8 mouse cellular contexts compared by ENCODE assay signal in the genomic region with DNA sequence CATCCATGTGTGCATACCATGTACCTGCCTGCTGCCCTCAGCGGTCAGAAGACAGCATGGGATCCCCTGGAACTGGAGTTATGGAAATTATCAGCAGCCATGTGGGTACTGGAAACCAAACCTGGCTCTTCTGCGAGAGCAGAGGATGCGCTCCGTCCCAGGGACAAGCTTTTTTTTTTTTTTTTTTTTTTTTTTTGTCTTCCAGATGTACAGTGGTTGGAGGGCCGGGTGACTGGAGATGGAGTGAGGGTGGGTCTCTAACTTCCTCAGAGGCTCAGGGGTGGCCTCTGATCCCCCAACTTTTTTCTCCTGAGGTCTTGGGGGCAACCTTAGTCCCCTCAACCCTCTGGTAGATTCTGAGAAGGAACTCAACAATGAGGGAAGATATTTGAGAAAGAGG. TPM values are rescaled to one million over a fixed set of nuclear protein-coding genes. Genes with fewer than 3 reads are reported as not detected.
DNase-seq lines count a peak whose midpoint lies in the region; ATAC-seq and TF ChIP-seq lines count a peak whose summit lies in the region.
"Had no signal": no experiment of that assay in that cellular context is flagged by ENCODE, and none has a peak within 500 bp of the region (broad histone marks: within the 10 kb centered on the region; RNA-seq: fewer than 3 reads in every experiment).

No protein-coding gene starts in this region.

- ATAC-seq in lung, embryonic 16.5 days (ENCODE audit: low read depth) = no peak
- no peak for ATAC-seq in forebrain, embryonic 13.5 days
- no peak for ATAC-seq in limb, embryonic 12.5 days (ENCODE audit: insufficient number of reproducible peaks, insufficient read depth, low FRiP score, low TSS enrichment, low read depth)
- ATAC-seq in stomach, postnatal 0 days (ENCODE audit: low FRiP score, low TSS enrichment) = no peak
- no peak for ATAC-seq in megakaryocyte, adult 5-6 weeks (ENCODE audit: poor library complexity, severe bottlenecking)

- DNase-seq in lung, postnatal 14 days = no peak
- no peak for DNase-seq in stomach, postnatal 0 days (ENCODE audit: low spot score)
- no peak for DNase-seq in cerebellum, postnatal 4 days (ENCODE audit: low spot score in 2 of 2)

- no peaks in the 10 kb centered on the region for H3K36me3 ChIP-seq in lung, embryonic 16.5 days (ENCODE audit: control insufficient read depth, insufficient read depth, low read length)
- no peaks in the 10 kb centered on the region for H3K36me3 ChIP-seq in forebrain, embryonic 13.5 days (ENCODE audit: poor library complexity, severe bottlenecking)
- no peaks in the 10 kb centered on the region for H3K36me3 ChIP-seq in limb, embryonic 12.5 days
- H3K36me3 ChIP-seq in stomach, postnatal 0 days (ENCODE audit: control insufficient read depth, insufficient read depth, low read length) = no peaks in the 10 kb centered on the region

- TF ChIP-seq CTCF in stomach, postnatal 0 days (IDR thresholded peaks at IDR 0.05; ENCODE audit: low read depth) = no peak

- H3K27ac ChIP-seq in lung, embryonic 16.5 days (ENCODE audit: low read length) = peak overlapping the region; percentile 83
- peak overlapping the region; percentile 73 for H3K27ac ChIP-seq in forebrain, embryonic 13.5 days
- H3K27ac ChIP-seq in limb, embryonic 12.5 days = no peak overlapping the region
- peak overlapping the region; percentile 90 for H3K27ac ChIP-seq in stomach, postnatal 0 days (replicated peaks)

- H3K4me1 ChIP-seq in lung, embryonic 16.5 days (replicated peaks; ENCODE audit: control insufficient read depth, insufficient read depth, low read length) = peaks cover 53% of the 10 kb centered on the region
- peaks cover 54% of the 10 kb centered on the region for H3K4me1 ChIP-seq in forebrain, embryonic 13.5 days
- peaks cover 51% of the 10 kb centered on the region for H3K4me1 ChIP-seq in limb, embryonic 12.5 days (replicated peaks)
- peaks cover 20% of the 10 kb centered on the region for H3K4me1 ChIP-seq in stomach, postnatal 0 days (replicated peaks; ENCODE audit: control insufficient read depth, insufficient read depth)

- no peak for TF ChIP-seq EP300 in stomach, postnatal 0 days (optimal IDR thresholded peaks at IDR 0.05)

- H3K27me3 ChIP-seq in lung, embryonic 16.5 days (ENCODE audit: control insufficient read depth, insufficient read depth, low read depth, low read length) = no peaks in the 10 kb centered on the region
- no peaks in the 10 kb centered on the region for H3K27me3 ChIP-seq in forebrain, embryonic 13.5 days
- no peaks in the 10 kb centered on the region for H3K27me3 ChIP-seq in limb, embryonic 12.5 days
- H3K27me3 ChIP-seq in stomach, postnatal 0 days (ENCODE audit: control insufficient read depth, insufficient read depth, low read length) = no peaks in the 10 kb centered on the region

- peak overlapping the region; percentile 63; the same call in 1 of the 2 replicates for H3K4me2 ChIP-seq in lung, embryonic 16.5 days (ENCODE audit: low read depth, low read length)
- H3K4me2 ChIP-seq in forebrain, embryonic 13.5 days = peak overlapping the region; percentile 41
- H3K4me2 ChIP-seq in limb, embryonic 12.5 days = peak overlapping the region; percentile 56
- peak overlapping the region; percentile 45 for H3K4me2 ChIP-seq in stomach, postnatal 0 days (replicated peaks; ENCODE audit: low read depth)

- peak overlapping the region; percentile 61 for H3K9ac ChIP-seq in lung, embryonic 16.5 days (ENCODE audit: low read length)
- 0 out of 2 replicates have a peak overlapping the region, but pooled peaks have one; percentile 14 for H3K9ac ChIP-seq in forebrain, embryonic 13.5 days
- H3K9ac ChIP-seq in limb, embryonic 12.5 days (replicated peaks) = peak overlapping the region; percentile 40; the same call in 1 of the 2 replicates
- peak overlapping the region; percentile 31; the same call in 1 of the 2 replicates for H3K9ac ChIP-seq in stomach, postnatal 0 days (ENCODE audit: low read length)

- 60% methylated on average over 5 of the region's 5 CpGs for WGBS in lung, embryonic 16.5 days
- 47% methylated on average over 5 of the region's 5 CpGs for WGBS in forebrain, embryonic 13.5 days
- WGBS in limb, embryonic 12.5 days = 76% methylated on average over 5 of the region's 5 CpGs
- 63% methylated on average over 5 of the region's 5 CpGs for WGBS in stomach, postnatal 0 days

- no peaks in the 10 kb centered on the region for H3K9me3 ChIP-seq in lung, embryonic 16.5 days (ENCODE audit: control insufficient read depth, low read length)
- H3K9me3 ChIP-seq in forebrain, embryonic 13.5 days (replicated peaks) = no peaks in the 10 kb centered on the region
- no peaks in the 10 kb centered on the region for H3K9me3 ChIP-seq in limb, embryonic 12.5 days
- H3K9me3 ChIP-seq in stomach, postnatal 0 days (ENCODE audit: control insufficient read depth, low read length) = no peaks in the 10 kb centered on the region

- no peak overlapping the region for H3K4me3 ChIP-seq in lung, embryonic 16.5 days (ENCODE audit: low read length)
- no peak overlapping the region for H3K4me3 ChIP-seq in forebrain, embryonic 13.5 days
- H3K4me3 ChIP-seq in limb, embryonic 12.5 days (replicated peaks) = no peak overlapping the region; the same call in 1 of the 2 replicates
- H3K4me3 ChIP-seq in stomach, postnatal 0 days (ENCODE audit: low read depth, low read length) = no peak overlapping the region

RNA-seq across cellular contexts. Expression of a gene that starts 1.5 kb away (rescaled TPM):
- polyA plus RNA-seq in lung, embryonic 16.5 days (2015; fragmentation: Nextera tagmentation; extraction: Ambion mirVana) = 49.2 and 52.1 TPM in 2 replicates
- polyA plus RNA-seq in forebrain, embryonic 13.5 days (2015; fragmentation: Nextera tagmentation; extraction: Ambion mirVana) = 49.9 and 50.0 TPM in 2 replicates
- 39.5 and 39.7 TPM in 2 replicates for polyA plus RNA-seq in limb, embryonic 12.5 days (2016; fragmentation: Nextera tagmentation; extraction: Ambion mirVana)
- 22.6 and 27.4 TPM in 2 replicates for polyA plus RNA-seq in stomach, postnatal 0 days (2015; fragmentation: Nextera tagmentation; extraction: Ambion mirVana)
- total RNA-seq in megakaryocyte, adult 5-6 weeks (2015) = 0.21 TPM in 1 of 2 replicates, not detected in the other
- not detected in 2 replicates for total RNA-seq in megakaryocyte, adult 5-6 weeks (2017)

RNA-seq across cellular contexts. Expression of a gene that starts 54.3 kb away (rescaled TPM):
- polyA plus RNA-seq in lung, embryonic 16.5 days (2015; fragmentation: Nextera tagmentation; extraction: Ambion mirVana) = 1.2 TPM in 1 of 2 replicates, not detected in the other
- polyA plus RNA-seq in forebrain, embryonic 13.5 days (2015; fragmentation: Nextera tagmentation; extraction: Ambion mirVana) = 1.7 TPM in 1 of 2 replicates, not detected in the other
- not detected in 2 replicates for polyA plus RNA-seq in limb, embryonic 12.5 days (2016; fragmentation: Nextera tagmentation; extraction: Ambion mirVana)
- polyA plus RNA-seq in stomach, postnatal 0 days (2015; fragmentation: Nextera tagmentation; extraction: Ambion mirVana) = 20.2 and 24.1 TPM in 2 replicates
- total RNA-seq in megakaryocyte, adult 5-6 weeks (2015) = not detected in 2 replicates
- total RNA-seq in megakaryocyte, adult 5-6 weeks (2017) = not detected in 2 replicates
- polyA plus RNA-seq: embryonic facial prominence, embryonic 11.5 days had no signal
